Mouse (Mus musculus) adrenal gland, postnatal 4 days (tissue): ENCODE data around the gene Chst10. TPM values are rescaled to one million over a fixed set of nuclear protein-coding genes. Genes with fewer than 3 reads are reported as not detected.
A peak's percentile ranks its signal among the peaks of the same experiment; 100 is the strongest.

ENCODE experiments used
- DNase-seq, 2 experiments: peaks; one replicate each; pipeline ENCODE4 v3.0.0; 2021 to 2022; ENCODE audit warnings: low spot score in 2 of 2, mixed read lengths in 2 of 2
- total RNA-seq, 2 experiments: library from RNA; stranded (reverse); gene quantifications; 2 replicates each; pipeline ENCODE4 v1.2.3; 2021

Gene Chst10
- total RNA-seq, 2 experiments from 2014 or later, result 3.8 to 5.3 TPM

- DNase-seq, result no peak
These were observed 28.4 kb downstream of the Chst10 start for GRCm38 (mm10) chr1:38869398-38870195.

- no peak for DNase-seq
These were observed 31.7 kb downstream of the Chst10 start for GRCm38 (mm10) chr1:38866242-38866641.

- DNase-seq, result no peak
These were observed 33.6 kb downstream of the Chst10 start for GRCm38 (mm10) chr1:38864341-38864740.

GRCm38 (mm10) chr1:38862213-38862612 lies 35.7 kb downstream of the Chst10 start:
- DNase-seq, result no peak

GRCm38 (mm10) chr1:38860867-38861524 lies 37.0 kb downstream of the Chst10 start:
- DNase-seq, result no peak

- DNase-seq, result no peak
These were observed 37.8 kb downstream of the Chst10 start for GRCm38 (mm10) chr1:38860207-38860606.

- no peak for DNase-seq
These were observed 41.8 kb downstream of the Chst10 start for GRCm38 (mm10) chr1:38856196-38856595.

GRCm38 (mm10) chr1:38852250-38852649 lies 45.7 kb downstream of the Chst10 start:
- DNase-seq, result no peak

- no peak for DNase-seq
These were observed 47.3 kb downstream of the Chst10 start for GRCm38 (mm10) chr1:38850650-38851049.

- DNase-seq, result no peak
These were observed 49.3 kb downstream of the Chst10 start for GRCm38 (mm10) chr1:38848451-38849289.

GRCm38 (mm10) chr1:38847975-38848374 lies 50.0 kb downstream of the Chst10 start:
- DNase-seq, result no peak

GRCm38 (mm10) chr1:38843275-38843674 lies 54.7 kb downstream of the Chst10 start:
- DNase-seq, result no peak

GRCm38 (mm10) chr1:38842861-38843260 lies 55.1 kb downstream of the Chst10 start:
- DNase-seq, result no peak

- no peak for DNase-seq
These were observed 58.0 kb downstream of the Chst10 start for GRCm38 (mm10) chr1:38839944-38840343.

GRCm38 (mm10) chr1:38836477-38836872 lies 61.5 kb downstream of the Chst10 start, which contains the start of gene Lonrf2:
Gene Lonrf2, minus strand, starts transcription at chr1:38836711.
- no peak for DNase-seq

- peak in 1 of 2 experiments; percentile 4 for DNase-seq
These were observed 62.1 kb downstream of the Chst10 start for GRCm38 (mm10) chr1:38835568-38836476.

- DNase-seq, result no peak
These were observed 63.1 kb downstream of the Chst10 start for GRCm38 (mm10) chr1:38834899-38835298.

GRCm38 (mm10) chr1:38824926-38825325 lies 73.0 kb downstream of the Chst10 start:
- DNase-seq, result no peak

- DNase-seq, result no peak
These were observed 74.1 kb downstream of the Chst10 start for GRCm38 (mm10) chr1:38823851-38824250.

- no peak for DNase-seq
These were observed 78.3 kb downstream of the Chst10 start for GRCm38 (mm10) chr1:38819691-38820090.

- DNase-seq, result no peak
These were observed 80.3 kb downstream of the Chst10 start for GRCm38 (mm10) chr1:38817671-38818070.
